17 mouse cellular contexts compared by ENCODE assay signal in the genomic region with DNA sequence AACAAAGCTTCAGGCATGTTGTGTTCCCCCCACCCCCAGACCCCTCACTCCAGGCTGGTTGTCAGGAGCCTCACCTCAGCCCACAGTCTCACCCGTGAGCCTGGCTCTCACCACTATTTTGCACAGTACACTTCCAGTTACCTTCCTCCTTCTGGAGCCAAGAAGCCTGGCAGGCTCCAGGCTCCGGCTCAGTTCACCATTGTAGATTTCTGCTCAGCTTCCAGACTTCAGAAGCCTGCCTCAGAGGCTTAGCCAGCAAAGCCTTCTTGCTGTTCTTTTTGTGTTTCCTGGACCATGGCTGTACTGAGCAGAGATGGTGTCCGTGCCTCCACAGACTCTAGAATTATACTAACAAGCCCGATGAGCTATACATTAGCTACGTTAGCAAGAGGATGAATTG.
DNase-seq lines count a peak whose midpoint lies in the region; ATAC-seq lines count a peak whose summit lies in the region.
"Had no signal": no experiment of that assay in that cellular context is flagged by ENCODE, and none has a peak within 500 bp of the region (broad histone marks: within the 10 kb centered on the region; RNA-seq: fewer than 3 reads in every experiment).

No protein-coding gene starts in this region.

- H3K9me3 ChIP-seq in embryonic facial prominence, embryonic 12.5 days, result no peaks in the 10 kb centered on the region
- no peaks in the 10 kb centered on the region for H3K9me3 ChIP-seq in hindbrain, embryonic 16.5 days (ENCODE audit: control insufficient read depth, low read length)
- no peaks in the 10 kb centered on the region for H3K9me3 ChIP-seq in midbrain, embryonic 15.5 days
- H3K9me3 ChIP-seq: liver, embryonic 12.5 days had no signal

- peak overlapping the region; percentile 50; the same call in 1 of the 2 replicates for H3K27ac ChIP-seq in embryonic facial prominence, embryonic 12.5 days
- H3K27ac ChIP-seq in hindbrain, embryonic 16.5 days (ENCODE audit: low read depth, low read length), result peak overlapping the region; percentile 48
- peak overlapping the region; percentile 28 for H3K27ac ChIP-seq in midbrain, embryonic 15.5 days
- H3K27ac ChIP-seq: layer of hippocampus, adult 2 months; liver, embryonic 12.5 days had no signal

- peaks cover 11% of the 10 kb centered on the region; the same call in 1 of the 2 replicates for H3K4me1 ChIP-seq in embryonic facial prominence, embryonic 12.5 days
- H3K4me1 ChIP-seq in hindbrain, embryonic 16.5 days (ENCODE audit: control insufficient read depth, insufficient read depth, low read depth, low read length), result peaks cover 19% of the 10 kb centered on the region
- H3K4me1 ChIP-seq in midbrain, embryonic 15.5 days, result peaks cover 23% of the 10 kb centered on the region
- H3K4me1 ChIP-seq: liver, embryonic 12.5 days had no signal

- DNase-seq in frontal cortex, postnatal 14 days (ENCODE audit: low spot score in 2 of 2), result no peak
- DNase-seq in adrenal gland, postnatal 25 days, result no peak
- no peak for DNase-seq in adrenal gland, postnatal 4 days (ENCODE audit: low spot score in 2 of 2)
- no peak for DNase-seq in layer of hippocampus, adult 18-20 months (ENCODE audit: low spot score in 2 of 2)
- DNase-seq: B cell, adult 2 months; cerebellum, adult 11 months; gastrocnemius, postnatal 10 days; heart, postnatal 10 days; kidney, adult 2 months; lung, postnatal 4 days; thymus, adult 2 months had no signal

- no peak overlapping the region for H3K9ac ChIP-seq in embryonic facial prominence, embryonic 12.5 days
- H3K9ac ChIP-seq in hindbrain, embryonic 16.5 days (ENCODE audit: low read depth, low read length), result peak overlapping the region; percentile 17; the same call in 1 of the 2 replicates
- H3K9ac ChIP-seq in midbrain, embryonic 15.5 days, result no peak overlapping the region
- H3K9ac ChIP-seq: liver, embryonic 12.5 days had no signal

- no peaks in the 10 kb centered on the region for H3K27me3 ChIP-seq in embryonic facial prominence, embryonic 12.5 days
- H3K27me3 ChIP-seq in hindbrain, embryonic 16.5 days (replicated peaks; ENCODE audit: control insufficient read depth, insufficient read depth, low read length), result no peaks in the 10 kb centered on the region
- H3K27me3 ChIP-seq in midbrain, embryonic 15.5 days (replicated peaks), result no peaks in the 10 kb centered on the region
- H3K27me3 ChIP-seq: liver, embryonic 12.5 days had no signal

- ATAC-seq in frontal cortex, adult (ENCODE audit: low TSS enrichment), result peak; percentile 69
- ATAC-seq in embryonic facial prominence, embryonic 12.5 days (ENCODE audit: insufficient number of reproducible peaks, insufficient read depth, low FRiP score, low TSS enrichment), result no peak
- peak; percentile 51; the same call in 1 of the 2 replicates for ATAC-seq in hindbrain, embryonic 16.5 days
- ATAC-seq in midbrain, embryonic 15.5 days (replicated peaks), result peak; percentile 55; the same call in 1 of the 2 replicates
- ATAC-seq: liver, embryonic 12.5 days had no signal

- no peaks in the 10 kb centered on the region for H3K36me3 ChIP-seq in embryonic facial prominence, embryonic 12.5 days
- no peaks in the 10 kb centered on the region for H3K36me3 ChIP-seq in hindbrain, embryonic 16.5 days (ENCODE audit: control insufficient read depth, insufficient read depth, low read length)
- H3K36me3 ChIP-seq in midbrain, embryonic 15.5 days (replicated peaks), result no peaks in the 10 kb centered on the region
- H3K36me3 ChIP-seq: liver, embryonic 12.5 days had no signal

- H3K4me2 ChIP-seq in embryonic facial prominence, embryonic 12.5 days (replicated peaks), result no peak overlapping the region
- H3K4me2 ChIP-seq in hindbrain, embryonic 16.5 days (ENCODE audit: low read length), result no peak overlapping the region
- H3K4me2 ChIP-seq in midbrain, embryonic 15.5 days, result no peak overlapping the region
- H3K4me2 ChIP-seq: liver, embryonic 12.5 days had no signal

- H3K4me3 ChIP-seq in embryonic facial prominence, embryonic 12.5 days, result no peak overlapping the region
- H3K4me3 ChIP-seq in hindbrain, embryonic 16.5 days (ENCODE audit: low read length), result no peak overlapping the region
- H3K4me3 ChIP-seq in midbrain, embryonic 15.5 days, result no peak overlapping the region
- H3K4me3 ChIP-seq: layer of hippocampus, adult 2 months; liver, embryonic 12.5 days had no signal

- WGBS in embryonic facial prominence, embryonic 12.5 days, result 44% methylated on average over 5 of the region's 5 CpGs
- 40% methylated on average over 5 of the region's 5 CpGs for WGBS in hindbrain, embryonic 16.5 days
- WGBS in midbrain, embryonic 15.5 days, result 19% methylated on average over 5 of the region's 5 CpGs
